Mouse (Mus musculus) adrenal gland, adult 8-10 months (tissue): ENCODE measurements around the gene Nsun3. TPM values are rescaled to one million over a fixed set of nuclear protein-coding genes. Genes with fewer than 3 reads are reported as not detected.
"Not testable (repeated sequence)": the region's sequence is repeated elsewhere in the genome, so short reads cannot be mapped to it uniquely, and the experiment has no call there.

Source experiments
- DNase-seq: peaks from one replicate; pipeline ENCODE4 v3.0.0; 2022
- microRNA-seq, 2 experiments: library from miRNA; unstranded; fragments of <30 nt; microRNA quantifications; one replicate each; pipeline ENCODE4 v1.2.0; 2022
- total RNA-seq, 4 experiments: library from RNA; stranded (reverse); gene quantifications; 2 replicates each; pipeline ENCODE4 v1.2.4; 2022

Gene Nsun3
- total RNA-seq, 4 experiments from 2014 or later: 11.3 to 16.9 (median 14.2) TPM

DNA sequence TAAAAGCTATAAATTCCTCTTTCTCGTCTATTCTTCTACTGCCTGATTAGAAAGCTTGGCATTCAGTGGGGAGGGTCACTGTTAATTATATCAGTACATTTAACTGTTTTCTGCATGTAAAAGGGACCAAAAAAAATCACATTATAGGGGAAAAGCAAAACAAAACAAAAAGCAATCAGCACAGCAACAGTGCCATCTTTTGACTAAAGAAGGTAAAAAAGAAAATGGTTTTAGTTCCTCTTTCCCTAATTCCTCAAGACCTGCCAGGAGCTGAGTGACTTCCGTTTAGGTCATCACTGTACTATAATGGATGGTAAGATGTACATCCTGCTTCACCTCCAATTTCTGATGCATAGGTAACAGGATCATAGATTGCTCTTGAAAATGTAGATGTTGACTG, 40.7 kb downstream of the Nsun3 start:
- no peak for DNase-seq

DNA sequence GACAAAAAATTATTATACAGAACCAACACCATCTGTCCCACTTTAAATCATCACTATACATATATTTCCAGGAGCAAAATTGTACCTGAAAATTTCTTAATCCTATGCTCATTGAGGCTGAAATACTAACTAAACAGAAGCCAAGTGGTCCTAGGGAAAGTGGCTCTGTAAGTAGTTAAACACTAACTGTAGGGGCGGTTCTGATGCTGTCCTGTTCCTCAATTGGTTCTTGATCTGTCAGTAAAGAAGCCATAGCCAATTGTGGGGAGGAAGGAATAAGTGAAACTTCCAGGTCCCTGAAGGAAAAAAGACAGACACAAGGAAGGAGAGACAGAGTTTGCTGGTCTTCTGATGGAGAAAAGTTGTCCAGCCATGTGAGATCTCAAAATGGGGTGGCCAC, 52.3 kb downstream of the Nsun3 start:
- no peak for DNase-seq

DNA sequence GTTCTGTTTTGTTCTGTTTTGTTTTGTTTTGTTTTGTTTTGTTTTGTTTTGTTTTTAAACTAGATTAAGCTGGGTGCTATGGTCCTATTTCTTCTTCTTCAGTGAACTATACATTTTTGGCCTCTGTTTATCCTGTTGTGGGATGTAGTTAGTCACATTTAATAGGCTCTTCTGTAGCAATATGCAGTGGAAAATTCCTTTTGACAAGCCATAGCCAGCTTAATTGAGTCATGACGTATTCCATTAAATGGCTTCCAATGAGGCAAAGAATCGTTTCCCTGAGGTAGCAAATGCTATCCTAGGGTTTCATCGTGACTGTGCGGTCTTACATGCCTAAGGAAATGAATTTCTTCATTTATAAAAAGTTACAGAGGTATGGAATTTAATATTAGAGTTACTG, 56.3 kb downstream of the Nsun3 start:
- DNase-seq: no peak

DNA sequence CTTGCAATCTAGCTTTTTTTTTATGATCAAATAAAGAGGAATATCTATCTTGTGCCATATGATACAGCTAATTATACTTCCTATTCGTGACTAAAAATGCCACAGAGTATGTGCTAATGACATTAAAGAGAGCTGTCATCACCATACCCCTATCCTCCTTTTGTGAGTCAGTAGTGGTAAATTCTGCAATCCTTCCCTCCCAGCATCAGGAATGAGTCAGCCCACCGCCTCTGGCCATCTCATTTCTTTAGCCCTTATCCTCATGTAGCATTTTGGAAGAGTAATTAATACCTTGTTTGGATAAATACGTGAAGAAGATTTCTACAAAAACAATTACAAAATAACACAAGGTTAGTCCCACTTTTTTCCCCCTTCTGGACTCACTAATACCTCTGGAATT, 56.8 kb downstream of the Nsun3 start:
- no peak for DNase-seq

DNA sequence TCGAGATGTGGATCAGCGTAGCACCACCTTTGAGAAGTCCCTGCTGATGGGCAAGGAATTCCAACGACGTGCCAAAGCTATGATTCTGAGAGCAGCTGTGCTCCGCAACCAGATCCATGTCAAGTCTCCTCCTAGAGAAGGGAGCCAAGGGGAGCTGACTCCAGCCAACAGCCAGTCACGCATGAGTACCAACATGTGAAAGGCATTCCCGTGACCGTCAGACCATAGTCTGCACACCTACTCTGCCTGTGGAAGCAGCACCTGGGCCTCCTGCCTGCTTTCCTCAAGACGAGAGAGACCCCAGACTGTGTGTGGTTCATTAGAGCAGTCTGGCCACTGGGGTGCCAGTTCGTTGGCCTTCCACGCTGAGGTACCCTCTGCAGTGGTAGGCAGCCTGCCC, 68.4 kb downstream of the Nsun3 start:
- not testable (repeated sequence) for DNase-seq

DNA sequence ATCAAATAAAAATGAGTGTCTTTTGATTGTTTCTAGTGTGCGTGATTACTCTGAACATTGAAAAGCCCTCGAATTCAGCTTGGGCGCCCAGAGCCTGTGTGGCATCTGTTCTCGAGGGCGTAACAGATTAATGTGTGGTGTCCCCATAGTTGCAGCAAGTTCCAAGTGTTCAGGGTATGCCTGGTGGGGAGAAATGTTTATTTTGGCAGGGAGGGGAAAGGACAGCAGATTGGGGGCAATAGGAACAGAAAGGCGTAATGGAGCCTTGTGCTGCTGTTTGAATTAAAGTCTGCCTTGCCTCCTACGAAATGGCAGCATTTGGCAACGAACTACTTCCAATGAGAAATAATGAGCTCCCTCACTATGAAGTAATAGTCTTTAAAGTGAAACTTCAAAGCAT, 96.2 kb downstream of the Nsun3 start:
- DNase-seq: no peak

DNA sequence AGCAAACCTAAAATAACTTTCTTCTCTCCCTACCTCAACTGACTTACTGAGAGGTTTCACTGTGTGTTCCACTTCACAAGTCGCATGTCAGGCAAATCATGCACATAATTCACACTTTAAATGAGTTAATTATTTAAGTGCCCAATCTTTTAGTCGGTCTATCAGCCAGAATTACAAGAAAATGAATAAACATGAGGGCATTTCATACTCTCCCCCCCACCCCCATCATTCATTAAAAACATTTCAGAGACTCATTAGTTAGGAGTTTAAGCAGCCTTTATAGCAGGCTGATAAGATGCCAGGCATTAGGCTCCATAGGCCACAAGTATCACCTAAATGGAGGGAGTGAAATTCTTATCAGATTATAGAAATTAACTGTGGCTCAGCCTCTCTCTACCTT, 100.5 kb downstream of the Nsun3 start:
- DNase-seq: no peak

DNA sequence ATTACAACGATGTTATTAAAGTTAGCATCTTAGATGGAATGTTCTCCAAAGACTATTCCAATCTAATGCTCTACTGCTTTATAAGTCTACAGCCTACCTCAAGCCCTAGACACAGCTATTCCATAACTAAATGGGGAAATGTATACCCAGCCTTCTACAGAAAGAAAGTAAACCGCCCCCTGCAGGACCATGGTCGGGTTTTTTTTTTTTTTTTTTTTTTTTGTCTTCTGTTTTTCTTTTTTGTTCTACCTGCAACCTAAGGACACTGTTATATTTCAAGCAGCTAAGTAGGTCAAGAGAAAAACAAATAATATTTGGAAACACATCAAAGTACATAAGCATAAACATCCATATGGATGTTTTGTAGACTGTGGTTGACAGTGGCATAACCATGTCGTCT, 101.1 kb downstream of the Nsun3 start:
- DNase-seq: no peak

Small RNA genes within 50 kb of the gene (microRNA-seq; reads per million reads assigned to microRNA genes)
- gene Gm25986: 0 reads per million in 2 experiments

Other genes with a start within 250 kb of the Nsun3 start
- gene Stx19, start 27.9 kb upstream of the Nsun3 start, total RNA-seq: not detected
- 10 to 100 TPM; 11.0 to 17.2 (median 15.6) TPM for gene Arl13b, start 60.2 kb upstream of the Nsun3 start, total RNA-seq
- gene Pros1, start 67.5 kb upstream of the Nsun3 start, total RNA-seq: 10 to 100 TPM; 52.5 to 88.6 (median 72.3) TPM